Mouse (Mus musculus) liver, postnatal 0 days (tissue): ENCODE measurements at regions not wholly inside any gene's neighbourhood (a gene's known extent, or its start where the extent isn't known, plus 50 kb on each side); places are given as distances from the start of the nearest gene placed in this dataset.

Experiments used
- CTCF ChIP-seq: sonication (generic); IDR thresholded peaks from 2 replicates; pipeline ENCODE4 v1.5.1; 2016; ENCODE audit warnings: antibody characterized with exemption, low read depth
- EP300 ChIP-seq: IDR thresholded peaks from 2 replicates; pipeline ENCODE4 v1.6.1; 2016; ENCODE audit warnings: antibody characterized with exemption, low read depth, mild to moderate bottlenecking

- no peak for TF ChIP-seq EP300
- no peak for TF ChIP-seq CTCF
Observed at GRCm38 (mm10) chr19:21173896-21174483, 98.1 kb upstream of the Zfand5 start.
